Mouse (Mus musculus) heart, postnatal 4 days (tissue): ENCODE measurements around the gene Rpl12. TPM values are rescaled to one million over a fixed set of nuclear protein-coding genes. Genes with fewer than 3 reads are reported as not detected.
A peak's percentile ranks its signal among the peaks of the same experiment; 100 is the strongest.

Experiments
- DNase-seq: peaks from one replicate; pipeline ENCODE4 v3.0.0; 2021
- total RNA-seq, 2 experiments: library from RNA; stranded (reverse); gene quantifications; 2 replicates each; pipeline ENCODE4 v1.2.3; 2021

Gene Rpl12
- total RNA-seq = 100 to 1,000 TPM; 151 to 169 TPM

DNA sequence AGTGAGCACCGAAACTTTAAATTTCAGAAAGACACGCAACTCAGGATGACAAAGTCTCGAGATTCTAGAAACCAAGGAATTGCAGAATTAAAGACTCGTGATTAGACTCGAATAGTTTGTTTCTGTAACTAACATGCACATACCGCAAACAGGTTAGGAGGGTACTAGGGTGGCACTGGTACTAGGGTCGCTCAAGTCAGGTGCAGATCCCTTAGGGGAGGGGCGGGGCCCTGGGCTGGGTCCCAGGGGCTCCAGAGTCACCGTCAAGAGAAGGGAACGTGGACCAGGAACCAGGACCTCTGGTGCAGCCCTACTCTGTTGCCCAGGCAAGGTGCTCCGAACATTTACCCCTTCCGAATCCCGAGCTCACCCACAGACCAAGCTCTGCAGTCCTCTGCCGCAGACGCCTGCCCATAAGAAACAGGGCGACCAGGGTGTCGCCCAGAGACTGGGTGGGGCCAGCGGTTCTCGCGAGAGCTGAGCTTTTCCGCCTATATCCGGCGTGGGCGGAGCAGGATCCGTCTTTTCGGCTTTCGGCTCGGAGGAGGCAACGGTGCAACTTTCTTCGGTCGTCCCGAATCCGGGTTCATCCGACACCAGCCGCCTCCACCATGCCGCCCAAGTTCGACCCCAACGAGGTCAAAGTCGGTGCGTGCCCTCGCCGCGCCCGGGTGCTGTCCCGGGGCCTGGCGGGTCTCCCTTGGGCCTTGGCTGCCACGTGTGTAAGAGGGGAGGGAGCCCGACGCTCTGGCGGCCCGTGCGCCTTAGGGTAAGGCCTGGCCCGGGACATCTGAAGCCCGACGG lies at the start of gene Rpl12, which contains the start of gene Lrsam1:
TSS of gene Rpl12 (plus strand) at position 368 of the 804 bp plus-strand sequence.
TSS of gene Lrsam1 (minus strand) at position 423 of the 804 bp plus-strand sequence.
- DNase-seq = peak; percentile 97

DNA sequence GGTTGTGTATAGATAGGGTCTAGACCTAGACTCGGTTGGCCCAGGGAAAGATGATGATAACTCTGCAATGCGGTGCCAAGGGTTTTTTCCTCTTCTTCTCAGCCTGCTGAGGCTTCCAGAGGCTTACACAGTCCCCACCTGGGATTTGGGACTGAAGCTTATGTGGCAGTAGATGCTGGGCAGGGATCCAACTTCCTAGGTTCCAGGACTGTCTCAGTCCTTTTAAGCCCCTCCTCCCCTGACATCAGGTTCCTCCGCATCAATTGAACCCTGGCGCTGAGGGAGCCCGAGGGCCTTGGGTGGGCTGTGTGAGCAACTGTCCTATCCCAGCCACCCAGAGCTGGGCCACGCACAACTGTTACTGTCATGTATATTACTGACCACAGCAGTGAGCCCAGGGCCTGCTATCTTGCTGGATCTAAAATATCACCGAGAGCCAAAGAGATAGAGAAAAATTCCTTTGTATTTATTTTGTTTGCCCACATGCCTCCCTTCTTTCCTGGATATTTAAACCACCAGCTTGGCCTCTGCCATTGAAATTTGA lies 49.6 kb upstream of the Rpl12 start:
- DNase-seq = no peak

DNA sequence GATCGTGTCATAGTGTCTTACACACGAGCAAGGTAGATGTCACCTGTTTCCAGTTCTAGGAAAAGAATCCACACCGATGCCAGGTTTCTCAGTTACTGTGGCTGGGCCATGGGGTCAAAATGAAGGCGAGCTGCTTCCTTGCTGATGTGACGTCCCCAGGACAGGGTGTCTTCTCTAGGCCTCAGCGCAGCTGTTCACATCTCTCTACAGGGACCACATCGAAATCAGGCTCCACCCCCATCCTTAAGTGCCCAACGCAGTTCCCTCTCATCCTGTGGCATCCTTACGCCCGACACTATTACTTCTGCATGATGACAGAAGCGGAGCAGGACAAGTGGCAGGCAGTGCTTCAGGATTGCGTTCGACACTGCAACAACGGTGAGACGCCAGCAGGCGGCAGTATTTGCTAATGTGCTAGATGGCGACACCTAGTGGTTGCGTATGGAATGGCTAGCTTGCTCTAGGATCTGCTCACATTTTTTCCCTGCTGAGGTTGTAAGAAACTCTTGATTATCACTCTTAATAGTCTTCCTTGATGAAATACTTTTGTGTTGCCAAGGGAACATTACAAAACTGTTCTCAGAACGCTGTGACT lies 49.1 kb upstream of the Rpl12 start:
- DNase-seq = peak; percentile 92

DNA sequence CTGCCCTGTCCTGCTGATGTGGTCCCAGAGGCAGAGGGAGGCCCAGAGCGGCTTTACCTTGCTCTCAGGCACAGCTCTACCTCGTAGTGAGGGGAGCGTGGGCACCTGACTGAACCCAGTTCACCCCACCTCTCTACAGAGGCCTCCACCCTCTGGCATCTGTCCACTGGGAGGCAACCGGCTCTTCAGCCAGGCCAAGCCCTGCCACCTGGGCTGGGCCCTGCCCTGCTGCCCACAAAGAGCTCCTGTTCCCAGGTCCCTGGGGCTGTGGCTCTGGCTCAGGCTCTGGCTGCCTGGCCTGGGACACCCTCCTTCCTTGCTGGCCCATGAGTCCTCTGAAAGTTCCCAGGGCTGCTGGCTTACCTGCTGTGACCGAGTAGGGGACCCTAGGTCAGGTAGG lies 47.0 kb upstream of the Rpl12 start:
- peak; percentile 49 for DNase-seq

DNA sequence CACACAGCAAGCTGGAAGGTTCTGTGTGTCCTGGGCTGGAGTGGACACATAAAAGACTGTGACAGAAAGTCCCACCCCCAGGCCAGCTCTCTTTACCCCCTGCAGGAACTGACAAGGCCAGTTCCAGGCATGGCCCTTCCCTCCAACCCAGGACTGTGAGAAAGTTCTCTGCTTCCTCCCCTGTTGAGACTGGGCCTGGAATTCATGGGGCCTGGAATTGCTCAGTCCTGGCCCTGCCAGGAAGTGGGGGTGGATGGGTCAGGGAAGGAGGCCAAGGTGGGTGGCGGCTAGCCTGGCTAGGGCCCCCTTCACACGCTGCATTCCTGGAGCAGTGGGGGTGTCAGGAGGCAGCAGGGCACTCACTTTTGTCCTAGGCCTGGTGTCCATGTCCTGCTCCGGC lies 46.5 kb upstream of the Rpl12 start:
- DNase-seq = peak; percentile 88

DNA sequence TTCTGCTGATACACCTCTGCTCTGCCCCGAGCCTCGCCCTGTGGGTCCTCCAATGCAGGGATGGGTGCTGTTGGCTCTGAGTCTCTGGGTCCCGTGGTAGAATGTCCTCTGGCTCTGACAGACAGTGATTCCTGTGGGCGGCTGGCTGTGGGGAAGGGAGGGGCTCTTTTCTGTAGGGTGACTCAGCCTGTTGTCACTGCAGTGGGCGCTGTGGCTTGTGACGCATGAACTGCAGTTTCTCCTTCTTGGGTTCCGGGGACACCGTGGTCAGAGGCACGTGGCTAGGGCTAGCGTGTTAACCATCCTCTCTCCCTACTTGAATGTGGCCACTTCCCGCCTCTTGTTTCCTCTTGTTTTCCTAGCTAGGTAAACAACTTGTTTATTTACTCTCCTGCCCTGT lies 43.8 kb upstream of the Rpl12 start:
- DNase-seq = peak; percentile 41

DNA sequence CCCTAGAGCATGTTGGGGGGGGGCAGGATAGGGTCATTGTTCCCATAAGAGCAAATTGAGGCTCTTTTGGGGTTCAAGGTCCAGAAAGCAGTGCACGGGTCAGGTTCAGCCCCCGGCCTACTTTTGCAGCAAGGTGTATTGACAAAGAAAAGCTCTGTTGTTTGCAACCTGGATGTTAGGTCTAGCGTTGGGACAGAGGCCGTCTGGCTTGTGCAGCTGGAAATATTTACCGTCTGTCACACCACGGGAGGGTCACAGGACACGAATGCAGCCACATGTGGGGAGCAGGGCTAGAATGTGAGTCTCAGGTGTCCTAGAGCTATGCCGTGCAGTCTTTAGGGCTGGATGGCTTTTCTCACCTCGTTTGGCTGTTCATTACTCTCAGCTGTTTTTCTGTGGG lies 43.0 kb upstream of the Rpl12 start:
- no peak for DNase-seq

DNA sequence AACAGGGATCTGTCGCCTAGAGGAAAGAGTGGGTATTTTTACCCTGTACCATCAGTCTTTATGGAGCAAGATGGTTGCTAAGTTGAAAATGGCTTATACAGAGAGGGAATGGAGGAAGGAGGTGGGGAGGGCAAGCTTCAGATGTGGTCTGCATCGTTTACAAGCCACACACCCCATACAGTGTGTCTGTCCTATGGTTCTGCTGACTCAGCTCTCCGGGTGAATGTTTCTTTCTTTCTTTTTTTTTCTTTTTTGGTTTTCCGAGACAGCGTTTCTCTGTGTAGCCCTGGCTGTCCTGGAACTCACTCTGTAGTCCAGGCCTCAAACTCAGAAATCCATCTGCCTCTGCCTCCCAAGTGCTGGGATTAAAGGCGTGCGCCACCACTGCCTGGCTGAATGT lies 40.1 kb upstream of the Rpl12 start:
- no peak for DNase-seq

DNA sequence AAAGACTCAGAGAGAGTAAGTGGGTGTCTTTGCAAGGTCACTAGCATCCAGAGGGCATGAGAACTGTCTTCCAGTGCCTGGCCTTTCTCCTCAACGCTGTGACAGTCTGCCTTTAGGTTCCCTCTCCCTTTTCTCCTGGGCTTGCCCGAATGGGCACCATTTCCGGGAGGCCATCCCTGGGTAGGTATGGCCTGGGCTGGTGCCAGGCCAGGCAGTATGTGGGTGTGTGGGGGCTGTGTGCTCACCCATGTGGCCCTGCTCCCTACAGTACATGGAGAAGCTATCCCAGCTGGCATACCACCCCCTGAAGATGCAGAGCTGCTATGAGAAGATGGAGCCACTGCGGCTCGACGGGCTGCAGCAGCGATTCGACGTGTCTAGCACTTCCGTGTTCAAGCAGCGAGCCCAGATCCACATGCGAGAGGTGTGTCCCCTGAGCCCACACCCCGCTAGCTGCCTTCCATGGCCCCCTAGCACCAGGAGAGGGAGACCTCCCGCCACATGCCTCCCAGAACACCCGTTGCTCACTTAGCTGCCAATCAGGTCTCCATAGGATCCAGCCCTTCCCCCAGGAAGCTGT lies 39.5 kb upstream of the Rpl12 start:
- no peak for DNase-seq

DNA sequence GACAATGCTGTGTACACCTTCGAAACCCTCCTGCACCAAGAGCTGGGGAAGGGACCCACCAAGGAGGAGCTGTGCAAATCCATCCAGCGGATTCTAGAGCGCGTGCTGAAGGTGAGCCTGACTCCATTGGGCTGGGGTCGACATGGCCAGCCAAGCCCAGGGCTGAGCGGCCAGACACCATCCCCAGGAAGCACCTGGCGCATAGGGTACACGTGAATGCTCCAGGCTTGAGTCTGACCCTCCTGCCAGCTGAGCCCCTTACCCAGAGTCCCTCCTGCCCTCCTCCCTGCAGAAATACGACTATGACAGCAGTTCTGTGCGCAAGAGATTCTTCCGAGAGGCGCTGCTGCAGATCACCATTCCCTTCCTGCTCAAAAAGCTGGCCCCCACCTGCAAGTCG lies 38.8 kb upstream of the Rpl12 start:
- no peak for DNase-seq

DNA sequence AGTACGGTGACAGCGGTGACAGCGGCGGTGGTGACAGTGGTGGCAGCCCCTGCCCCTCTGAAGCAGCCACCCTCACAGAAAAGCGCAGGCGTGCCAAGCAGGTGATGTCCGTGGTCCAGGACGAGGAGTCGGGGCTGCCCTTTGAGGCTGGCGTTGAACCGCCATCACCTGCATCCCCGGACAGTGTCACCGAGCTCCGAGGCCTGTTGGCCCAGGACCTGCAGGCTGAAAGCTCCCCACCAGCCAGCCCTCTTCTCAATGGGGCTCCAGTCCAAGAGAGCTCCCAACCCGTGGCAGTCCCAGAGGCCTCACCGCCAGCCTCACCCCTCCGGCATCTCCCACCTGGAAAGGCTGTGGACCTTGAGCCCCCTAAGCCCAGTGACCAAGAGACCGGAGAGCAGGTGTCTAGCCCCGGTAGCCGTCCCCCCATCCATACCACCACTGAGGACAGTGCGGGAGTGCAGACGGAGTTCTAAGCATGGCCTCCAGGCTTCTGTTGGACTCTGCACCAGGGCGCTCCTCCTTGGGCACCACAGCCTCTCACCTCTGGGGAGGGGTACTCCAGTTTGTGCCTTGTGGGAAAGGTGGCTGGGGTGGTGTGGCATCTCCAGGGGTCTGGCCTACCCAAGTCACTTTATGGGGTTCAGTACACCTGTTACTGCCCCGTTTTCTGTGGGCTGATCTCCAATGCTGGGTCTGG lies 37.7 kb upstream of the Rpl12 start:
- no peak for DNase-seq

DNA sequence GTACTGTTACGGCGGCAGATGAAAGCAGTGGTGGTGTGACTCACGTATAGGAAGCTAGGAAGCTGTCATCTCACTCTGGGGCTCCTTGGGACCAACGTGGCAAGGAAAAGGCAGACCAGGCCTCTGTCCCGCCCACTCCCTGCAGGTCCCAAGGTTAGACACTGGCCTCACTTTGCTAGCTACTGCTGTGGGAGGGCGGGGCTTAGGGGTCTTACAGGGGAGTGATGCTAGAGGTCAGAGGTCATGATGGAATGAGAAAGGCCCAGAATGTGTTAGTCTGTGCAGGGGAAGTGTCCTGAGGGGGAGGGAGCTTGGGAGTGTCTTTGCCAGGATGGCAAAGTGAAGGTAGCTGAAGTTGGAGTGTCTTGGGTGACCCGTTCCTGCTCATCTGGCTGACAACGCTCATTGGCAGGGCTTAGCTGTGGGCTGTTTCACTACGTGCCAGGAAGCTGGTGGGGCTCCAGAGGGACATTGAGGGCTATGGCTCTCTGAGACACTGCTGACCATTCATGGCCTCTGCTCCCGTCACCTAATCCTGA lies 37.0 kb upstream of the Rpl12 start:
- no peak for DNase-seq

DNA sequence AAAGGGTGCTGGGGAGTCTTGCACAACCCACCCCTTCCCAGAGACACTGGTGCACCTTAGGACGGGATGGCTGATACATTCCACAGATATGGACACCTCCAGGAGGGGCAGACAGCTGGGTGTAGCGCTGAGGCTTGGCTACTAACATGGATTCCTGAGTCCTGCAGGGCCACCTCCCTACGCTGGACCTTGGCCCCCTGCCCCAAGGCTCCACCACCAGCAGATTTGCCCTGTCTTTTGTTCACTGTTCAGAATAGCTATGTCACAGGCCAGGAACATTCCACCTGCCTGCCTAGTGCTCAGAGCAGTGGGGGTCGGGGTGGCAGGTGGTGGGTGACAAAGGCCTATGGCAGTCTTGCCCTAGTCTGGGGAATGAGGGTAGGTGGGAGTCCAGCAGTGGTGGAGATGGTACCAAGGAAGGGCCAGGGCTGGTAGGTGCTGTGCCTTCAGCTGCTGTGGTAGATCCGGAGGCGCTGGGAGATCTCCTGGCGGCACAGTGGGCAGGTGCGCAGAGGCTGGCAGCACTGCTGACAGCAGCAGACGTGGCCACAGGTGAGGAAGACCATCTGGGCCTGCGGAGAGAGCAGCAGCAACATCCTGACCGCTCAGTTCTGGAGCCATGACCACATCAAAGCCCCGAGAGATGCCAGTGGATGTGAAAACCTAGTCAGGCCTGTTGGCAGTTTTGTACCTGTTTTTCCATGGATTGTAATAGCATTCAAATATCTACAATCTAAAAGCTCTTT lies 34.9 kb upstream of the Rpl12 start:
- no peak for DNase-seq

DNA sequence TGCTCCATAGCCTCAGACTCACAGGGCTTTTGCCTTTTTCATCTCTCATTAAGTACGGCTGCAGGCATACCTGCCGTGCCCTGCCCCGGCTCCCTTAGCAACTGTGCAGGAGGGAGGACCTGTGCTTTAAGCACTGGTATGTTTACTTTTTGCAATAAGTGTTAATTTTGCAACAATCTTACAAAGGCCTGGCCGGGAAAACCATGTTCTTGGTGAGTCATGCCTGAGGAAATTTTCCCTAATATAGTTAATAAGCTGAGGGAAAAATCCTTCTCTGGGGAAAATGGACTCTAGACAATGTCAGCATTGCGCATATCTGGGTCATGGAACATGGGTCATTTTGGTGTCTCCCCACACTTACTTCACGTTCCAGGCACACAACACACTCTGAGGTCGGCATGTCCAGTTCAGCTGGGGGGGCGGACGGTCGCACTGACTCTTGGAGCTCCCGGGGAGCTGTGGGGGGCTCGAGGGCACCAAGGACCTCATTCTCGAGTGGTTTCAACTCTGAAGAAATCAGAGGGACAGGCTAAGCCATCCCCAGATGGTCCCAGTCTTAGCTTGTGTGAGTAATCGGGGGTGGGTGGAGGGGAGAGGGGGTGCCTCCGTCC lies 33.6 kb upstream of the Rpl12 start:
- DNase-seq = no peak

DNA sequence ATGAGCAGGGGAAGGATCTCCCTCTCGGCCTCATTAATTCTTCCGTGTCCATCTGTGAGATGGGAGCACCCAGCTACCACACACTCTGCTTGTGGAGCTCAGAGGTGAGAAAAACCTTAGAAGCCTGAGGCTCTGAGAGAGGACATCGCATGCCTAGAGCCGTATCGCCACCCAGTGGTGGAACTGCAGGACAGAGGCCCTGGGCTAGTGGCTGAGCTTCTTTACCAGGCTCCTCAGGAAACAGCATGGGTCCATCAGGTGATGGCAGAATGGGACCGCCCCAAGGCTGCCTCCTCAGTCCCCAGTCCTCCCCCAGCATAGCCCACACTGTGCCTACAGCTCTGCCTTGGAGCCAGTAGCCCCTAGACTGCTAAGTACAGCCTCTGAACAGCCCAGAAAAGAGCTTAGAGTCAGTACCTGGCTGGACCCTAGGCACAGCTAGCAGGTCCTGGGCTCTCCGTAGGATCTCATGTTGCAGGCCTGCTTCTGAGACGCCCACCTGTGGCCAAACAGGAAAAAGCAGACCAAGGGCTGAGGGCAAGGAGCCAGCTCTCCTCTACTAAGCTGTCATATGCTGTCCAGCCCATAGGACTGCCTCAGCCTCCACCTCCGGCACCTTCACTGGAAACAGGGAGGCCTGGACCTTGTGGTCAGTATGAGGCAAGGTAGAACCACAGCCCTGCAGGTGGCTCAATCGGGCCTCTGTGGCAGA lies 33.0 kb upstream of the Rpl12 start:
- DNase-seq = peak; percentile 89

DNA sequence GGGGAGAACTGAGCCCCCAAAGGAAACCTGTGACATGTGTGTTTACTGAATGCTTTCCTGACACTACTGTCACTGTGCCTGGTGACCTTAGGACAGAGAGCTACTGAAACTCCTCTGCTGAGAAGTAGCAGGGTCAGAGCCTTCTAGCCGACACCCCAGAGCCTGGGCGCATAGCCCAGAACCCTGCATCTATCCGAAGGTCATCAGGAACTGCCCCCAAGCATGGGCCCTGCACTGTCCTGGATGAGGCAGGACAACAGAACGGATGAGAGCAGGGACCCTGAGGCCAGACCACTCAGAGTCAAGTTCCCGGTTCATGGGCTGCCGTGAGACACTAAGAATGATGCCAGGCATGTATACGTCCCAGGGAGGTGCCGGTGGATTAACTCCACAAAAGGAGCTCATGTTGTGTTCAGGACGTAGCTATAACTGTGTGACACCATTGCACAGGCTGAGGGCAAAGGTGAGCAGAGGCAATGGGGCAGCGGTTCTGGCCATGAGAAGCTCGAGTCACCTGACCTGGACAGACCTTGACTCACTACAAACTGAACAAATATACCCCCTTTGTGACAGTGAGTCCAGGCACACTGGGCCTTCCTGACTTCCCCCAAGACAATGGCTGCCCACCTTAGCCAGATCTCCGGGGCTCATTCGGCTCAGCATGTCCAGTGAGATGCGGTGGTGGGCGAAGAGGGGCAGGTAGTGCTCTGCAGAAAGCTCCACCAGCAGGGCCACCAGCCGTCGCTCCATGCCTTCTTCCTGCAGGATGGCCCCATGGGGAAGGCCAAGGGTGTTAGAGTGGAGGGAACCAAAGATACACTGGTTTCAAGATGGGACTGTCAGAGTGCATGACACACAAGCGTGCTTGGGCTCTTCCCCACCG lies 32.2 kb upstream of the Rpl12 start:
- no peak for DNase-seq

DNA sequence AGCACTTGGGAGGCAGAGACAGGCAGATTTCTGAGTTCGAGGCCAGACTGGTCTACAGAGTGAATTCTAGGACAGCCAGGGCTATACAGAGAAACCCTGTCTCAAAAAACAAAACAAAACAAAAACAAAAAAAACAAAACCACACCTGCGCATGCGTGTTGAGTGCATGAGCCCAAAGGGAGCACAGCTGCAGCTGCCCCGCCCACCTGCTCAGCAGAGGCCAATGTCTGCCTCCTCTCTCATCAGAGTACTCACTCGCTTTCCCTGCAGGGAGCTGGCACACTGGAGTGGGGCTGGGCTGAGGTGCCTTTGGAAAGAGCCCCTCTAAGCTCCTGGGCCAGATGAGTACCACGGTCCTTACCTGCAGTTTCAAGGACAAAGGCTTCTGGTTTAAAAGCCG lies 29.6 kb upstream of the Rpl12 start:
- DNase-seq = no peak

DNA sequence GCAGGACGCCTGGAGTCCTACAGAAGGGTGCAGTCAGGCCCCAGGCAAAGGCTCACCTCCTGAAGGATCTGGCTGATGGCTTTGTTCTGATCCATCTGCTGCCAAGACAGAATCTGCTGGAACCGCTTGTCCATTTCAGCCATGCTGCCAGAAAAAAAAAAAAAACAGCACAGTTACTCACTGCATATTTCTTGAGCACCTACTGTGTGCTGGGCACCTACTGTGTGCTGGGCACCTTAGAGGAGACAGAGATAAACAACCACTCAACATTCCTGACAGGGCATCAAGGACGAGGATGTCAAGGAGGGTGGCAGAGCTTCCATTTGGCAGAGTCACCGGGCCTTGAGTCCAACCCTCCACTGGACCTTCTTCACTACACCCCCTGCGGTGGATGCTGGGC lies 22.6 kb upstream of the Rpl12 start:
- DNase-seq = no peak

DNA sequence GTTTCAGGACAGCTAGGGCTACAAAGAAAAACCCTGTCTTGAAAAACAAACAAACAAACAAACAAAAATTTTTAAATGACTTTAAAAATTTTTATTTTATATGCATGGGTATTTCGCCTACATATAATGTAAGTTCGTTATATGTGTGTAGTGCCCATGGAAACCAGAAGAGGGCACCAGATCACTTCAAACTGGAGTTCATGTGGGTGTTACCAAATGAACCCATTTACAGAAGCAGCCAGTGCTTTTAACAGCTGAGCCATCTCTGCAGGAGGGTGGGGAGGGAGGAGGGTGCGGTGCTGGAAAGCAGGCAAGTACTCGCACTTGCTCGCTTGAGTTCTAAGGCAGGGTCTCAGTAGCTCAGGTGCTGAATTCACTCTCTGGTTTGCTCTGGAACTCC lies 21.9 kb upstream of the Rpl12 start:
- peak; percentile 57 for DNase-seq

DNA sequence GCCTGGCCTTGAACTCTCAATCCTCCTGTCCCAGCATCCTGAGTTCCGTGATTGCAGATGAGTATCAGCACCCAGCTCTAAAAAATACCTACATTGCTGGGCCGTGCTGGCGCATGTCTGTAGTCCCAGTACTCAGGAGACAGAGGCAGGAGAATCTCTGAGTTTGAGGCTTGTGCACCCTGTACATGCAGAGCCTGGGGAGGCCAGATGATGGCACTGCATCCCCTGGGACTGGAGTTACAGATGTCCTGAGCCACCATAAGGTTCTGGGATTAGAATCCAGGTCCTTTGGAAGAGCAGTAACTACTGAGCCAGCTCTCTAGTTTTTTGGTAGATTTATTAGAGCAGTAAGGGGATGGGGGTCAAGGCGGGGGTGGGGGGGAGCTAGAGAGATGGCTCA lies 20.9 kb upstream of the Rpl12 start:
- no peak for DNase-seq
